Mouse (Mus musculus) granulocyte monocyte progenitor cell, adult 5-6 weeks (primary cell): ENCODE data around the gene Atp1a1. TPM values are rescaled to one million over a fixed set of nuclear protein-coding genes. Genes with fewer than 3 reads are reported as not detected.

Source experiments
- ATAC-seq: replicated peaks from 2 replicates; pipeline ENCODE4 v1.8.0; 2016; ENCODE audit warnings: mild to moderate bottlenecking, moderate TSS enrichment, inconsistent platforms; ENCODE audit not compliant: poor library complexity, severe bottlenecking
- total RNA-seq, 2 experiments: library from RNA; stranded (forward) in 1 of 2; stranded (reverse) in 1 of 2; fragments of 200-712, 200-1000 nt in 1 of 2; fragments of >200 nt in 1 of 2; fragmentation: Nextera tagmentation in 1 of 2; gene quantifications; 2 replicates each; pipeline ENCODE4 v1.2.3; 2014 to 2017

The Atp1a1 gene
- total RNA-seq, 2 experiments from 2014 or later = 82.1 to 118 TPM

GRCm38 (mm10) chr3:101595866-101596630 lies 8.4 kb downstream of the Atp1a1 start:
- ATAC-seq = no peak

DNA sequence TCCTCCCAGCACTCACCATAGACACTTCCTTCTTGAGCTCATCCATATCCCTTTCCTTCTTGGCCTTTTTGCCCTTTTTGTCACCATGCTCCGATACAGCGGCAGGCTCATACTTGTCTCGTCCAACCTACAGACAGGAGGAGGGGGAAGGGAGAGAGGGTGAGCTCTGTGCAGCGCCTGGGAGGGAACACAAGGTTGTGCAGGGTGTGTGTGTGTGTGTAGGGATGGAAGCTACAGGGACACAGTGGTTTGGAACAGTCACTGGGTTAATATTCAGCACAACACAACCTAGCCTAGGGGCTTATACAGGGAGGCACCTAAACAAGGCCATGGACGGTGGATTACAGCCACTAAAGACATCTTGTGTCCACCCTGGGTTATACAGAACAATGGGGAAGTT lies 9.5 kb downstream of the Atp1a1 start:
- ATAC-seq = no peak

DNA sequence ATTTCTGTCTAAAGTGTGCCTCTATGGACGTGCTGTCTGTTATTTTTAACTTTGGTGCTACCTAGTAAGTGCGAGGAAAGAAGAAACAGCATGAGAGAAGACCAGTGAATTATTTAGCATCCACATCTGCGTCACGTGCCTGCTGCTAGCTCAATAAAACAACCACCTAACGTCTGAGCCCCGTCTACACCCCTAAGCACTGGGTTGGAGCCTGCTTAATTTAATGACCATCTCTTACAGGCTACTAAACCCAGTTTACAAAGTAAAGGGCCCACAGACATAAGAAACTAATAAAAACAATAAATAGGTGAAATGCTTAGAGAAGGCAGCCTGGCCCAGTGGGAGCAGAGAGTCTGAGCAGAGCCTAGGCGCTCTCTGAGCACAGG lies 11.2 kb downstream of the Atp1a1 start:
- no peak for ATAC-seq

- no peak for ATAC-seq
Measured at GRCm38 (mm10) chr3:101592281-101593265, 11.9 kb downstream of the Atp1a1 start.

- ATAC-seq = no peak
Measured at GRCm38 (mm10) chr3:101590380-101590779, 14.1 kb downstream of the Atp1a1 start.

DNA sequence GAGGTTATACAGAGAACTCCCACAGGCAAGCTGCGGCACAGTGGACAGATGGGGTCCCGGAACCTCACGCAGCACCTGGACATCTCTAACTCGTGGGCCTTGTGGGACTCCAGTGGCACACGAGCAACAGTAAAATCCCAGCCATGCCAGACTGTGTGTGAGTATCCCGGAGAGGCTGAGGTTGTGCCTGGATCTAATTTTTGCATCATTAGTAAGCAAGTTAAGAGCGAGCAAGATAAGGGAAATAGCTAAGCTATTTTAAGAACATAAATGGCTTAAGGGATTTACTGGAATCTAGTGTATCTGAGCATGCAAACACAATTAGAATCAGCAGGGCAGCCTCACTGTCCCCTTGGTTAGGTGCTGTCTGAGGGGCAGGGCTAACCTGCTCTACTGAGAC lies 16.2 kb downstream of the Atp1a1 start:
- no peak for ATAC-seq

DNA sequence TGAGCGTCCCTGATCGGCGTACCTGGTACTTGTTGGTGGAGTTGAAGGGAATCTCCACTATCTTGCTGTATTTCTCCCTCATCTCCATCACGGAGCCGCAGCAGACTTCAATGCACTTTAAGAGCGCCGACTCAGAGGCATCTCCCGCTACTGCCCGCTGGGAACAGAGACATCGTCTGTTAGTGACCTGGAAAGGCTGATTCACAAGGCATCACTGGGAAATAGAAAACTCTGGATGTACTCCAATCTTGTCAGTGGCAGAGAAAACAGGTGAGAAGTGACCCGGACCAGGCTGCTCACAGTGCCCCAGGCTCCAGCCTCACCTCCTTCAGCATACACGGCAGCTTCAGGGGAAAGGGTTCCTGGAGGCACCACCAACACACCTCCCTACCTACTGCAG lies 17.7 kb downstream of the Atp1a1 start:
- no peak for ATAC-seq

- no peak for ATAC-seq
Measured at GRCm38 (mm10) chr3:101578072-101578471, 26.4 kb downstream of the Atp1a1 start.

- no peak for ATAC-seq
Measured at GRCm38 (mm10) chr3:101577361-101577760, 27.1 kb downstream of the Atp1a1 start.

DNA sequence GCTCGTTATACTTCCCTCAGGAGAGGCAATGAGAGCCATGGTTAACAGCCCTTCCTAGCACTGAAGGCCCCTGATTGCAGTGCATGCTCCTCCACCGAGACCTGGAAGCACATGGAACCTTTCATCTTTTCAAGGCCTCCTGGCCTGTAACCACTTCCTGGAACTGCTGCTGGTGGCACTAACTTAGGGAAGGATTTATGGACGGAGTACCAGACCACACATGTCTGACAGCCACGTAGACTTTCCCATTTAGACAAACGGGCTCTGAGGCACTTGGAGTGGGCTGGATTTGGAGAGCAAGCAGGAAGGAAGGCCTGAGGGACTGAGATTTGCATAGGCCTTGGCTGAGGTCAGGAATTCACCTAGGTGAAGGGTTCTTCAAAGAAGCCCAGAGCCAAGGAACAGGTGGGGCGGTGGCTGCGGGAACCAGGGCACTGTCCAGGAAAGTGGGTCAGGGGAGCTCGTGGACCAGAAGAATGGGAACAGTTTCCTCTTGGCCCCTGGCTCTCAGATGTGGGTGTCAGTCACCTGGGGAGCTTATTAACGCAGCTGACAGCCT lies 28.9 kb downstream of the Atp1a1 start:
- no peak for ATAC-seq

DNA sequence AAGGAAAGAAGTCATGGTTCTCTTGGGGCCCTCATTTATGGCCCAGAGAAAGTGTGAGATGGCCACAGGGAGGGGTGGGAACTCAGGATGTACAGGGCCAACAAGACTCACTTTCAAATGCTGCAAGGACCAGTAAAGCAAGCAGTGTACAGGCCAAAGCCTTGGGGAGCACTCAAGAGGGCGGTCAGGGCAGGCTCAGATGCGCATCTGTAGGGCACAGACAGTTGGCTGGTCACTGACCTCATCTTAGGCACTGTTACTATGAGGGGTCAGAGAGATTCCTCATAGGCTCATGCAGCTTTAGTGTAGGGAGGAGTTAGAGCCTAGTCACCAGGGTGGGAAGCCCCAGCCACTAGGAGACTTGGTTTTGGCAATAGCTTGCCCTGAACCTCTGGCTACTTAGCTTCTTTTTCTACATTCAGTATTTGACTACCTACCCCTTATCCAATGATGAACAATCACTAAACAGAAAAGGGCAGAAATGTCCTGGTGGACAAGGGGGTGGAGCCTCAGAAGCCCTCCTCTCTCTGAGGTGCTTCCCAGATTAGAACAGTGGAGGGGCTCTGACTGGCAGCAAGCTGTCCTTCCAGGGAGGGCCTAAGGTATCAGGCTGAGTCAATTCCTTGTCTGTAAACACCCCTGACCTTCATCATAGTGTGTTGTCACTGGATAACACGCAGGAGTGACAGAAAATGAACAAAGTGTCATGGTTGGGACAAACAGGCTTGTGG lies 29.9 kb downstream of the Atp1a1 start:
- ATAC-seq = no peak

GRCm38 (mm10) chr3:101572991-101573390 lies 31.5 kb downstream of the Atp1a1 start:
- ATAC-seq = no peak

DNA sequence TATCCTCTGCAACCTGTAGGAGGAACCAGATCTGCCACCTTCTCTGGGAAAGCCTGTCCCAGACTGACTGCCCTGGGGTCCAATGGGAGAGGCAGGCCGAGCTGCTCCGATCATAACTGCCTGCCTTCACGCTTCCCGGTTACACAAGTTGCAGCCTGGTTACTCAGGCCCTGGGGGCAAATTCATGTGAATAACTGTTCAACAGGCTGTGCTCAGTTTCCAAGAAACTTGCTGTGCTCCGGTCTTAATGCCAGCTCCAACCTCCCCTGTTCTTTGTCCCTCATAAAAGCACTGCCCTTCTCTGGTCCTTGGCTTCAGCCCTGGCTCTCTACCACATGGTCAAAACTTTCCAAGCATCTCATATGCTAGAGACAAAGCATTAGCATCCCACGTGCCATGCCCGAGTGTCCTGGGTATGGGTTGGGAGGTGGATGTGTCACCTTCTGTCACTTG lies 32.3 kb downstream of the Atp1a1 start:
- ATAC-seq = no peak

- no peak for ATAC-seq
Measured at GRCm38 (mm10) chr3:101571515-101572130, 32.9 kb downstream of the Atp1a1 start.

DNA sequence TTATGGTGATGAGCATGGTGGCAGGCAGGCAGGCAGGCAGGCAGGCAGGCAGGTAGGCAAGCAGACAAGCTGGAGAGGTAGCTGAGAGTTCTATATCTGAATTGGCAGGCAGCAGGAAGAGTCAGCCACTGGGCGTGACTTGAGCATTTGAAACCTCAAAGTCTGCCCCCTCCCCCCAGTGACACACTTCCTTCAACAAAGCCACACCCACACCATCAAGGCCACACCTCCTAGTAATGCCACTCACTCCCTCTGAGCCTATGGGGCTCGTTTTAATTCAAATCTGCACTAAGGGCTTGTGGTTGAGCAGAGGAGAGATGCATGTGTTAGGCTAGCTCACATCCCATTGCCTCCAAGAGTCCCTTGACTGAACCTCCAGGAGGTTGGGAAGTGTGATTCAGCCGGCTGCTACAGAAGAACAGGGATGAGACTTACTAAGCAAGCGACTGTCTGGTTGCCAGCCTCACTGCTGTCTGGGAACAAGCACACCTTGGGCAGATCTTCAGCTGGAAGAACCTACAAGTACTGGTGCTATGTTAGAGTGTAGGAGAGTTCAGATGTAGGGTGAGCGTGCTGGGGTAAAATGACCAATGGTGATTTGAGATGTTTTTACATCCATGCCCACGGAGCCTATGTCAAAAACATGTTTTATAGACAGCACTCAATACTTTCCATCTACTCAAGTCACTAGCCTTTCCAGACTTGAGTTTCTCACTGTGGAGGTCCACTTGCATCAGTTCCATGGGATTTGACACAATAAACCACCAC lies 33.6 kb downstream of the Atp1a1 start:
- no peak; the same call in 1 of the 2 replicates for ATAC-seq

DNA sequence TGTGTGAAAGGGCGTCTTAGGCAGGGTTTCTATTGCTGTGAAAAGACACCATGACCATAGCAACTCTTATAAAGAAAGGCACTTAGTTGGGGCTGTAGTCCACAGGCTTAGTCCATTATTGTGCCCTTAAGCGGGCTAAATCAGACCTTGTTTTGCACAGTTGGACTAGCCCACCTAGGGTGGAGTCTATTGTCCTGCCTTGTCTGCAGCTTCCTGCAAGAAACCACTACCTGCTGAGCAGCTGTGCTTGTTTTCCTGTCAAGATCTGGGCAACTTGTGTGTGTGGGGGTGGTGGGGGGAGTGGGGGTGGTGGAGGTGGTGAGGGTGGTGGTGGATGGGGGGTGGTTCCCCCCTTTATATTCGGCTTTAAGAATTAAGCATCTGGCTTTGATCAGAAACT lies 34.2 kb downstream of the Atp1a1 start:
- ATAC-seq = no peak

- no peak for ATAC-seq
Measured at GRCm38 (mm10) chr3:101568627-101569026, 35.9 kb downstream of the Atp1a1 start.

DNA sequence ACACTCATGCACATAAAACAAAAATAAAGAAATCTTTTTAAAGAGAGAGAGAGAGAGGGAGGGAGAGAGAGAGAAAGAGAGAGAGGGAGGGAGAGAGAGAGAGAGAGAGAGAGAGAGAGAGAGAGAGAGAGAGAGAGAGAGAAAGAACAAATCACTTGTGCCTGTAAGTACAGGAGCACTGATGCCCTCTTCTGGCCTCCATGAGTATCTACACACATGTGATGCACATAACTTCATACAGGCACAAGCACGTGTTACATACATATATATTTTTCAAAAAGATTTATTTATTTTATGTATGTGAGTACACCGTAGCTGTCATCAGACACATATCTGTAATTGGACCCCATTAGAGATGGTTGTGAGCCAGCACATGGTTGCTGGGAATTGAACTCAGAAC lies 40.5 kb downstream of the Atp1a1 start:
- ATAC-seq = no peak
